Mouse (Mus musculus): ENCODE results near the gene Brd3os. TPM values are rescaled to one million over a fixed set of nuclear protein-coding genes. Genes with fewer than 3 reads are reported as not detected.

Gene Brd3os
- total RNA-seq, 1 experiment = 1.6 TPM

DNA sequence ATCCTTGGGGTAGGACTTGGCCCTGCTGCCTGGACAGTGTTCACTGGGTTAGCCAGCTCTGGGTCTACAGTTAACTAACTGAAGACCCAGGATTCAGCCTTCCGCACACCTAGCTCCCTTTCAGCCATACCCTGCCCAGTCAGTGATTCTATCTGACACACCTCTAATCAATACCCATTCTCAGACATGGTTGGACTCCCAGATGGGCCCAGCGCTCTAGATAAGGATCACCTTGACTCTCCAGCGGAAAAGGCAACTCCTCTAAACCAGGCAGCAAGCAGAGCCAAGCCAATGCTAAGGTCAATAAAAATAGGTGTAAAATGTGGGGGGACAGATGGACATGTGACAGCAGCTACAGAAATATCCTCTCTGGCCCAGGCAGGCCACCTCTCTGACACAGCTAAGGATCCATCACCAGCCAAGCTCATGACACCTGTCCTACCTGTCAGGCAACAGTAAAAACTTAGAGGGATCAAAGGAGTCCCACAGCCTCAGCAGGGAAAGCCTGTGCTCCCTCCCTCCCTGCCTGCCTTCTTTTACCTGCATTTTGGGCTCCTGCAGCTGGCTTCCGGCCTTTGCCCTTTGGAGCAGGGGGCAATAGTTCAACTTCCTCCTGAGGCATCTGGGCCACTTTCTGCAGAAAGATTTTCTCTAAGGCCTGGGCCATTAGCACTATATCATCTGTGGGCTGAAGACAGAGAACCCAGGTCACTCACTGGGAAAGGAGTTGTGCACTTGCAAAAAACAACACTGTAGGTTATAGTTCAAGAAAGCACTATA lies 19.9 kb downstream of the Brd3os start:
- Histone ChIP-seq H3K4me3 (ENCODE audit: insufficient read depth in 1 of 2, low read depth in 1 of 2, low read length in 2 of 2, poor library complexity in 1 of 2, severe bottlenecking in 1 of 2) (no peak overlapping the region), H3K9me3 (ENCODE audit: control insufficient read depth, insufficient read depth, low read depth, low read length) (no peaks in the 10 kb centered on the region), H3K4me1 (ENCODE audit: control insufficient read depth in 2 of 2, insufficient read depth in 2 of 2, low read length in 2 of 2, poor library complexity in 1 of 2) (0 out of 4 replicates have a peak, but pooled peaks cover 0 to 2% of the 10 kb centered on the region in 2 experiments), H3K27ac (ENCODE audit: insufficient read depth, low read depth, low read length, poor library complexity, severe bottlenecking) (no peak overlapping the region), H3K36me3 (ENCODE audit: control insufficient read depth, insufficient read depth, low read length, poor library complexity, severe bottlenecking) (peaks cover 79% of the 10 kb centered on the region), H3K9ac (ENCODE audit: insufficient read depth, low read depth, low read length, poor library complexity, severe bottlenecking) (no peak overlapping the region)
- TF ChIP-seq ZNF384 (IDR thresholded peaks at IDR 0.05; ENCODE audit: low read depth, low read length) (no peak), CHD2 (IDR thresholded peaks at IDR 0.05; ENCODE audit: low read depth, low read length) (no peak)
- in situ Hi-C loops (cut with MboI; ENCODE audit: low sequenced_read_pairs in 2 of 2, unreplicated experiment in 2 of 2) = no loop called here
- no peak for DNase-seq (ENCODE audit: low read depth, low spot score)

- Histone ChIP-seq H3K36me3 (ENCODE audit: control insufficient read depth, insufficient read depth, low read length, poor library complexity, severe bottlenecking) (peaks cover 72% of the 10 kb centered on the region), H3K27ac (ENCODE audit: insufficient read depth, low read depth, low read length, poor library complexity, severe bottlenecking) (no peak overlapping the region)
- in situ Hi-C loops (cut with MboI; ENCODE audit: low sequenced_read_pairs in 2 of 2, unreplicated experiment in 2 of 2) = no loop called here
Measured at GRCm38 (mm10) chr2:27462901-27463300, 20.8 kb downstream of the Brd3os start.

DNA sequence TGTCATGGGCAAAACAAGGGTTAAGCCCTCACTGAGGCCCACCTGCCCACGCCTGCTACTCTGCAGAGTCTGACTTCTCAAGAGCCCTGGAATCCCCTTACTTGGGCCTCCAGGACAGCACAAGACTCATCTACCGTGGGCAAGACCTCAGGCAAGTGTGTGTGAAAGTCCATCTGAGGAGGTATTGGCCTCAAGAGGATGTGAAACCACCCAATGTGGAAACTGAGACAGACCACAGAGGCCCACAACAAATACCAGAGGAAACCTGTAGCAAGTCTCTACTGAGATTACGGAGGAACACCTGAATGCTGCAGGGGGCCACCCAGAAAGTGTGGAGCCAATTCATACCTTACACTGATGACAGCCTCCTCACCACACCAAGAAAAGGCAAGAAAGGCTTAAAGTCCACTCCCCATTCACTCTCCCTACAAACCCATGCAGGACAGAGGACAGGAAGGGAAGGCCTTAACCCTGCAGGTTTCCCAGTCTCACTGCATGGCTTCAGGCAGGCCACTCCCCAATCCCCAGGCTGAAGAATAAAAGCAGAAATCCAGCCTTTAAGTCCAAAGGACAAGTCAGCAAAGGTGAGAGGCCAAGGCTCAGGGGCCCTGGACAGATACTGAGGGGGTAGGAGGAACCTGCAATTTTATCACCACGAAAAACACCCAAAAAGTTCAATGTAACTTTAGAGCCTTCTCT lies 27.3 kb downstream of the Brd3os start:
- H3K36me3 ChIP-seq (ENCODE audit: control insufficient read depth, insufficient read depth, low read length, poor library complexity, severe bottlenecking) = peaks cover 34% of the 10 kb centered on the region
- H3K4me3 ChIP-seq (ENCODE audit: insufficient read depth in 1 of 2, low read depth in 1 of 2, low read length in 2 of 2, poor library complexity in 1 of 2, severe bottlenecking in 1 of 2) = no peak overlapping the region
- no peak overlapping the region for H3K9ac ChIP-seq (ENCODE audit: insufficient read depth, low read depth, low read length, poor library complexity, severe bottlenecking)
- in situ Hi-C loops (cut with MboI; ENCODE audit: low sequenced_read_pairs in 2 of 2, unreplicated experiment in 2 of 2) = no loop called here
- H3K4me1 ChIP-seq (ENCODE audit: control insufficient read depth in 2 of 2, insufficient read depth in 2 of 2, low read length in 2 of 2, poor library complexity in 1 of 2) = peaks cover 3 to 18% of the 10 kb centered on the region in 2 experiments; a peak in 2 of 4 replicates
- no peaks in the 10 kb centered on the region for H3K9me3 ChIP-seq (ENCODE audit: control insufficient read depth, insufficient read depth, low read depth, low read length)
- TF ChIP-seq HCFC1 (IDR thresholded peaks at IDR 0.05; ENCODE audit: borderline replicate concordance, insufficient read depth, low read length) (no peak), ZNF384 (IDR thresholded peaks at IDR 0.05; ENCODE audit: low read depth, low read length) (no peak), ZC3H11A (IDR thresholded peaks at IDR 0.05; ENCODE audit: borderline replicate concordance, low read depth, low read length) (no peak), MAFK (IDR thresholded peaks at IDR 0.05; ENCODE audit: insufficient read depth, low read depth, low read length) (no peak), CHD2 (IDR thresholded peaks at IDR 0.05; ENCODE audit: low read depth, low read length) (no peak)
- no peak for DNase-seq (ENCODE audit: low read depth, low spot score)
- no peak overlapping the region for H3K27ac ChIP-seq (ENCODE audit: insufficient read depth, low read depth, low read length, poor library complexity, severe bottlenecking)

More at GRCm38 (mm10) chr2:27462901-27463300, 20.8 kb downstream of the Brd3os start:
- Histone ChIP-seq H3K9ac (ENCODE audit: insufficient read depth, low read depth, low read length, poor library complexity, severe bottlenecking) (no peak overlapping the region), H3K4me1 (ENCODE audit: control insufficient read depth in 2 of 2, insufficient read depth in 2 of 2, low read length in 2 of 2, poor library complexity in 1 of 2) (no peaks in the 10 kb centered on the region), H3K4me3 (ENCODE audit: insufficient read depth in 1 of 2, low read depth in 1 of 2, low read length in 2 of 2, poor library complexity in 1 of 2, severe bottlenecking in 1 of 2) (no peak overlapping the region), H3K9me3 (ENCODE audit: control insufficient read depth, insufficient read depth, low read depth, low read length) (no peaks in the 10 kb centered on the region)
- DNase-seq (ENCODE audit: low read depth, low spot score) = no peak
- TF ChIP-seq CHD2 (IDR thresholded peaks at IDR 0.05; ENCODE audit: low read depth, low read length) = no peak
- no peak for TF ChIP-seq ZNF384 (IDR thresholded peaks at IDR 0.05; ENCODE audit: low read depth, low read length)
- no peak for TF ChIP-seq HCFC1 (IDR thresholded peaks at IDR 0.05; ENCODE audit: borderline replicate concordance, insufficient read depth, low read length)
- no peak for TF ChIP-seq MAFK (IDR thresholded peaks at IDR 0.05; ENCODE audit: insufficient read depth, low read depth, low read length)
- TF ChIP-seq ZC3H11A (IDR thresholded peaks at IDR 0.05; ENCODE audit: borderline replicate concordance, low read depth, low read length) = no peak

DNA sequence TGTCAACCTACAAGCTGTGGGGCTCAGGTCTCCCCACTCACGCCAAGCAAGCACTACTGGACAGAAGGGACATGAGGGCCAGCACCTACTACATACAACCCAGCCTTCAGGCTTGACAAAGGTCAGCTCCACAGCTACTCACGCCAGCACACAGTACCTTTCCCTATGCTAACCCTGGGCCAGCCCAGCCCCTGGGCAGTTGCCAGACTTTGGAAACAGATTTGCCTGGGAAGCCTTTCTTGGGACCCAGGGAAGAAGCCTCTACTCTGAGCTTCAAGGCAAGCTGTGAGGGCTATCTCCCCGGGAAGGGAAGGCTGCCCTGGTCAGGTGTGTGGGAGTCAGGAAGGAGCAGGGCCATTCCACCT lies 27.8 kb downstream of the Brd3os start:
- Histone ChIP-seq H3K9ac (ENCODE audit: insufficient read depth, low read depth, low read length, poor library complexity, severe bottlenecking) (no peak overlapping the region), H3K4me1 (ENCODE audit: control insufficient read depth in 2 of 2, insufficient read depth in 2 of 2, low read length in 2 of 2, poor library complexity in 1 of 2) (peaks cover 3 to 18% of the 10 kb centered on the region in 2 experiments; a peak in 2 of 4 replicates), H3K27ac (ENCODE audit: insufficient read depth, low read depth, low read length, poor library complexity, severe bottlenecking) (no peak overlapping the region), H3K9me3 (ENCODE audit: control insufficient read depth, insufficient read depth, low read depth, low read length) (no peaks in the 10 kb centered on the region), H3K36me3 (ENCODE audit: control insufficient read depth, insufficient read depth, low read length, poor library complexity, severe bottlenecking) (peaks cover 32% of the 10 kb centered on the region), H3K4me3 (ENCODE audit: insufficient read depth in 1 of 2, low read depth in 1 of 2, low read length in 2 of 2, poor library complexity in 1 of 2, severe bottlenecking in 1 of 2) (no peak overlapping the region)
- TF ChIP-seq CHD2 (IDR thresholded peaks at IDR 0.05; ENCODE audit: low read depth, low read length) (no peak), ZNF384 (IDR thresholded peaks at IDR 0.05; ENCODE audit: low read depth, low read length) (no peak), HCFC1 (IDR thresholded peaks at IDR 0.05; ENCODE audit: borderline replicate concordance, insufficient read depth, low read length) (no peak), ZC3H11A (IDR thresholded peaks at IDR 0.05; ENCODE audit: borderline replicate concordance, low read depth, low read length) (no peak), MAFK (IDR thresholded peaks at IDR 0.05; ENCODE audit: insufficient read depth, low read depth, low read length) (no peak)
- in situ Hi-C loops (cut with MboI; ENCODE audit: low sequenced_read_pairs in 2 of 2, unreplicated experiment in 2 of 2) = no loop called here
- no peak for DNase-seq (ENCODE audit: low read depth, low spot score)
